Mouse (Mus musculus) limb, embryonic 15.5 days (tissue): ENCODE results near the gene Cdan1. TPM values are rescaled to one million over a fixed set of nuclear protein-coding genes. Genes with fewer than 3 reads are reported as not detected.
A peak's percentile ranks its signal among the peaks of the same experiment; 100 is the strongest.

Experiments used
- ATAC-seq: fragments of 200-750 bp; cut with Nextera tagmentation; 2 replicates; pipeline ENCODE4 v1.8.0; 2017; ENCODE audit warnings: low read depth, moderate TSS enrichment; ENCODE audit not compliant: insufficient number of reproducible peaks, low FRiP score, low TSS enrichment
- H3K27ac ChIP-seq: fragments of 300-500 bp; sonication (generic); 2 replicates; pipeline ENCODE4 v1.5.1; 2015; ENCODE audit warnings: moderate library complexity, mild to moderate bottlenecking, inconsistent platforms
- H3K27me3 ChIP-seq: fragments of 300-500 bp; sonication (generic); 2 replicates; pipeline ENCODE4 v1.6.1; 2015; ENCODE audit warnings: inconsistent platforms
- H3K36me3 ChIP-seq: fragments of 300-500 bp; sonication (generic); 2 replicates; pipeline ENCODE4 v1.6.1; 2015; ENCODE audit warnings: inconsistent platforms
- H3K4me1 ChIP-seq: fragments of 300-500 bp; sonication (generic); 2 replicates; pipeline ENCODE4 v1.6.1; 2015; ENCODE audit warnings: inconsistent platforms
- H3K4me2 ChIP-seq: fragments of 300-500 bp; sonication (generic); 2 replicates; pipeline ENCODE4 v1.6.1; 2015; ENCODE audit warnings: mild to moderate bottlenecking, inconsistent platforms
- H3K4me3 ChIP-seq: fragments of 300-500 bp; sonication (generic); 2 replicates; pipeline ENCODE4 v1.5.1; 2015; ENCODE audit warnings: mild to moderate bottlenecking, inconsistent platforms
- H3K9ac ChIP-seq: fragments of 300-500 bp; sonication (generic); 2 replicates; pipeline ENCODE4 v1.6.1; 2015; ENCODE audit warnings: inconsistent platforms
- H3K9me3 ChIP-seq: fragments of 300-500 bp; sonication (generic); 2 replicates; pipeline ENCODE4 v1.6.1; 2016; ENCODE audit warnings: inconsistent platforms
- WGBS: fragments of 180-500 bp; shearing (Covaris S2); methylation state at CpG from one replicate; pipeline ENCODE4 v1.1.7; 2015; 5-methylcytosine and 5-hydroxymethylcytosine counted together
- polyA plus RNA-seq: library from polyadenylated mRNA; unstranded; fragments of >200 nt; fragmentation: Nextera tagmentation; extraction: Ambion mirVana; gene quantifications from 2 replicates; pipeline ENCODE4 v1.2.1, GENCODE M21; 2015

The Cdan1 gene
- polyA plus RNA-seq, 1 experiment from 2014 or later = 6.2 TPM

DNA sequence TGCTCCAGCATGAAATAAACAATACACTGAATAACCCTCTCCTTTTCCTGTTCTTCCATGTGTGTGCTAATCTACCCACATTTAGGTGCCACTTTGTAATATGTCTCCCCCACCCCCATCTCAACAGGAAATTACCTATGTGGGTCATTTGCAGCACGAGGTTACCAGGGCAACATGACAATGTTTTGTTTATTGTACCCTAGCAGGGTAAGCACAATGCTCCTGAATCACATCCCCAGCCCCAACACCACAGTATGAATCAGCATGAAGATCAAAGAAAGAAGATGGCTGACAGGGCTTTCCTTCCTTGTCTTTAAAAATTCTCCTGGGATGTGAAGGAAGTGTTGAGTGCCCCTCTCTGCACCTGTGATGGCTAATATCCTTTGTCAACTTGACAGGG, 2.7 kb upstream of the Cdan1 start:
- H3K4me2 ChIP-seq = no peak overlapping the region

DNA sequence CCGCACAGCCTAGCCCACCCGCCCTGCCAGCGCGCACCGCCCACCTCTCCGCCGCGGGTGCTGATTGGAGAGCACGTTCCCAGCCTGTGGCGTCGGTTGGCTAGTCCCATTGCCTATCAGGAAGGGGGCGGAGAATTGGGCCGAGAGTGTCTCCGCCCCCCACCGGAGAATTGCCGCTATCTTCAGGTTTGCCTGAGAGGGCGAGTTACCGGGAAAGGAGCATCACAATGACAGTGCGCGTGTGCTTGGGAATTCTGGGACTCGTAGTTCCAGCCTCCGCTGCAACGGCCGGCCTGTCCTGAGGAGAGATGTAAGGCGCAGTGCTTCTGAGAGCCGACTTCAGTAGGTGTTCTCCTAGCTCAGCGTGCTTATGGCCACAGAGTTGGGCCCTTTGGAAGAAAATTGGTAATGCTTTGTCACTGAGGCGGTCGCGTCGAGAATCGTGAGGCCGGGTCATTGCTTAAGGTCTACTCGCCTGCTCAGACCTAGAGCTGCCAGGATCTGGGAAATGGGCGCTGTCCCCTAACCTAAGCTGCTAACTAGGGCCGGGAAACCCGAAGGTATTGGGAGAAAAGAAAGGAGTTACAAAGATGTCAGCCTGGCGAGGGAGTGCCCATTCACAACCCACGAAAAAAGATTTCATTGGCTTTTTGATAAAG, 625 bp upstream of the Cdan1 start, which contains the start of gene Ttbk2:
Ttbk2 (minus strand) TSS at position 181 of the 659 bp plus-strand sequence.
- H3K9ac ChIP-seq = peak within 1 kb of the TSS; percentile 85
- 1% methylated on average over 39 of the region's 39 CpGs for WGBS
- H3K9me3 ChIP-seq = no peaks in the 10 kb centered on the region
- peak; percentile 100 for ATAC-seq
- no peaks in the 10 kb centered on the region for H3K36me3 ChIP-seq
- no peaks in the 10 kb centered on the region for H3K27me3 ChIP-seq
- peak within 1 kb of the TSS; percentile 81 for H3K4me2 ChIP-seq
- peaks cover 8% of the 10 kb centered on the region; the same call in 1 of the 2 replicates for H3K4me1 ChIP-seq
- peak within 1 kb of the TSS; percentile 96 for H3K4me3 ChIP-seq
- peak within 1 kb of the TSS; percentile 54; the same call in 1 of the 2 replicates for H3K27ac ChIP-seq

More for the DNA sequence above, 2.7 kb upstream of the Cdan1 start:
- H3K4me1 ChIP-seq = peaks cover 8% of the 10 kb centered on the region; the same call in 1 of the 2 replicates
- no peak overlapping the region for H3K4me3 ChIP-seq
- no peaks in the 10 kb centered on the region for H3K27me3 ChIP-seq
- ATAC-seq = no peak
- no peak overlapping the region for H3K9ac ChIP-seq
- no peaks in the 10 kb centered on the region for H3K36me3 ChIP-seq
- no peaks in the 10 kb centered on the region for H3K9me3 ChIP-seq
- H3K27ac ChIP-seq = no peak overlapping the region
- WGBS = 26% methylated on average over 1 of the region's 1 CpGs

GRCm38 (mm10) chr2:120845280-120845679, 4.6 kb downstream of the Cdan1 start:
- Histone ChIP-seq H3K27ac (no peak overlapping the region), H3K4me1 (peaks cover 5% of the 10 kb centered on the region; the same call in 1 of the 2 replicates), H3K4me2 (no peak overlapping the region), H3K9ac (no peak overlapping the region), H3K27me3 (no peaks in the 10 kb centered on the region), H3K36me3 (no peaks in the 10 kb centered on the region), H3K9me3 (no peaks in the 10 kb centered on the region), H3K4me3 (no peak overlapping the region)
- 91% methylated on average over 1 of the region's 1 CpGs for WGBS
- ATAC-seq = no peak

- 84% methylated on average over 4 of the region's 4 CpGs for WGBS
- H3K9ac ChIP-seq = no peak overlapping the region
- H3K27me3 ChIP-seq = no peaks in the 10 kb centered on the region
- no peak overlapping the region for H3K27ac ChIP-seq
- peaks cover 2% of the 10 kb centered on the region; the same call in 1 of the 2 replicates for H3K4me1 ChIP-seq
- ATAC-seq = no peak
- no peaks in the 10 kb centered on the region for H3K36me3 ChIP-seq
- H3K4me2 ChIP-seq = no peak overlapping the region
- H3K4me3 ChIP-seq = no peak overlapping the region
- H3K9me3 ChIP-seq = no peaks in the 10 kb centered on the region
Measured at GRCm38 (mm10) chr2:120843990-120844389, 5.9 kb downstream of the Cdan1 start.

- no peaks in the 10 kb centered on the region for H3K4me1 ChIP-seq
- 88% methylated on average over 1 of the region's 1 CpGs for WGBS
- no peak overlapping the region for H3K27ac ChIP-seq
- H3K4me3 ChIP-seq = no peak overlapping the region
- no peak for ATAC-seq
- H3K4me2 ChIP-seq = no peak overlapping the region
- H3K27me3 ChIP-seq = no peaks in the 10 kb centered on the region
- no peaks in the 10 kb centered on the region for H3K9me3 ChIP-seq
- no peaks in the 10 kb centered on the region for H3K36me3 ChIP-seq
- H3K9ac ChIP-seq = no peak overlapping the region
Measured at GRCm38 (mm10) chr2:120841211-120841610, 8.7 kb downstream of the Cdan1 start.

DNA sequence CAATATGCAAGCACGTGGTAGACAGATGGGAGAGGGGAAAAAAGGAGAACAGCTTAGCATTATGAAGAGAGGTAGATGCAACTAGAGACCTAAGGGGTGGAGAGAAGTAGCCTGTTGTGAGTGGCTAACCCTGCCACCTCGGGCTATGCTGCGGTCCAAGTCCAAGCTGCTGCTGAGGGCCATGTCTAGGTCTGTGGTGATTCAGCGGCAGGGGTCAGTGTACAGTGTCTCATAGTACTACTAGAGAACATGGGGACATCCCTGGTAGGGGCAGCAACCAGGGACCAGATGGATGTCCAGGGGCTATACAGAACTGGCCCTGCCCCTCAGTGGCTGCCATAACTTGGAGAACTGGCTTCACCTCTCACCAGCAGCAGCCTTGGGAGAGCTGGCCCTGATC, 14.8 kb downstream of the Cdan1 start:
- peak; percentile 48; the same call in 1 of the 2 replicates for ATAC-seq
- H3K4me2 ChIP-seq = no peak overlapping the region
- peaks cover 7% of the 10 kb centered on the region for H3K36me3 ChIP-seq
- no peaks in the 10 kb centered on the region for H3K27me3 ChIP-seq
- no peak overlapping the region for H3K9ac ChIP-seq
- H3K9me3 ChIP-seq = no peaks in the 10 kb centered on the region
- H3K4me1 ChIP-seq = no peaks in the 10 kb centered on the region
- no peak overlapping the region for H3K27ac ChIP-seq
- WGBS = 95% methylated on average over 4 of the region's 4 CpGs
- H3K4me3 ChIP-seq = no peak overlapping the region

DNA sequence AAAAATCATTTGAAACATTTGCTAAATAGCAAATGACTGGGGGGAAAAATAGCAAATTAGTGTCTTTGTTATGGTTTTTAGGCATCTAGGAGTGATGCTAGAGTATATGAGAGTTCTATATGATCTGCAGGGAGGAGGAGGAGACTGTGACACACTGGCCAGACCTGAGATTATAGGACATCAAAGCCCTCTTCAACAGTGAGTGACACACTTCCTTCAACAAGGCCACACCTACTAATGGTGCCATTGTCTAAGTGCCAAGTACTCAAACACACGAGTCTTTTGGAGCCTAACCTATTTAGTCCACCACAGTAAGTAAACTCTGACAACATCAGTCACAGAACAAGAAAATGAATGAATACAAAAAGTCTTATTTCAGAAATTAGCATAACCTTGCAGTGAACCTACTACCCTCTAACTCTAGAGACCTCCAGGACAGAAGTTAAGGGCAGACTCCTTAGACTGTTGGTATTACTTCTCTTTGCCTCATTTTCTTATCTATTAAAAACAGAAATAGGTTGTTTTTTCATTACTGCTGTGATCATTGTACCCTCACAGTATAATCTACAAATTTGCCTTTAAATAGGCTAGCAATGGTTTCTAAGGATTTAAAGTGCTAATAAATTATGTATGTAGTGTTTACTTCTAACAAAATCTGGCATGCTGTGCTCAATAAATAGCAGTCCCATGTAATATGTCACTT, 22.8 kb downstream of the Cdan1 start:
- H3K9me3 ChIP-seq = no peaks in the 10 kb centered on the region
- ATAC-seq = no peak
- H3K4me3 ChIP-seq = no peak overlapping the region
- no peaks in the 10 kb centered on the region for H3K27me3 ChIP-seq
- no peak overlapping the region for H3K9ac ChIP-seq
- peaks cover 3% of the 10 kb centered on the region; the same call in 1 of the 2 replicates for H3K36me3 ChIP-seq
- H3K4me2 ChIP-seq = no peak overlapping the region
- WGBS = 54% methylated on average over 1 of the region's 1 CpGs
- no peak overlapping the region for H3K27ac ChIP-seq
- H3K4me1 ChIP-seq = no peaks in the 10 kb centered on the region

- Histone ChIP-seq H3K27me3 (no peaks in the 10 kb centered on the region), H3K9ac (no peak overlapping the region), H3K4me2 (no peak overlapping the region), H3K4me1 (no peaks in the 10 kb centered on the region), H3K27ac (no peak overlapping the region), H3K36me3 (peaks cover 21% of the 10 kb centered on the region; the same call in 1 of the 2 replicates), H3K4me3 (no peak overlapping the region), H3K9me3 (no peaks in the 10 kb centered on the region)
- 80% methylated on average over 2 of the region's 2 CpGs for WGBS
- no peak for ATAC-seq
Measured at GRCm38 (mm10) chr2:120770265-120770935, 79.5 kb downstream of the Cdan1 start.

GRCm38 (mm10) chr2:120761922-120762321, 88.0 kb downstream of the Cdan1 start:
- H3K27ac ChIP-seq = no peak overlapping the region
- H3K4me1 ChIP-seq = no peaks in the 10 kb centered on the region
- no peak overlapping the region for H3K4me2 ChIP-seq
- H3K27me3 ChIP-seq = no peaks in the 10 kb centered on the region
- no peaks in the 10 kb centered on the region for H3K9me3 ChIP-seq
- H3K36me3 ChIP-seq = peaks cover 16% of the 10 kb centered on the region
- H3K9ac ChIP-seq = no peak overlapping the region
- no peak overlapping the region for H3K4me3 ChIP-seq
- ATAC-seq = no peak

GRCm38 (mm10) chr2:120748041-120748440, 101.9 kb downstream of the Cdan1 start:
- no peaks in the 10 kb centered on the region for H3K4me1 ChIP-seq
- H3K27ac ChIP-seq = no peak overlapping the region
- no peak for ATAC-seq
- H3K4me2 ChIP-seq = no peak overlapping the region
- H3K9ac ChIP-seq = no peak overlapping the region
- H3K4me3 ChIP-seq = no peak overlapping the region
- 87% methylated on average over 2 of the region's 2 CpGs for WGBS
- H3K36me3 ChIP-seq = peaks cover 44% of the 10 kb centered on the region
- no peaks in the 10 kb centered on the region for H3K27me3 ChIP-seq
- H3K9me3 ChIP-seq = no peaks in the 10 kb centered on the region

- ATAC-seq = no peak
- Histone ChIP-seq H3K4me1 (no peaks in the 10 kb centered on the region), H3K9me3 (no peaks in the 10 kb centered on the region), H3K27me3 (no peaks in the 10 kb centered on the region), H3K9ac (no peak overlapping the region), H3K4me3 (no peak overlapping the region), H3K4me2 (no peak overlapping the region), H3K27ac (no peak overlapping the region), H3K36me3 (peaks cover 39% of the 10 kb centered on the region)
- WGBS = 89% methylated on average over 1 of the region's 1 CpGs
Measured at GRCm38 (mm10) chr2:120745496-120745895, 104.4 kb downstream of the Cdan1 start.
